Mouse (Mus musculus) neural tube, embryonic 13.5 days (tissue): Measurements from ENCODE around the gene Haus6. TPM values are rescaled to one million over a fixed set of nuclear protein-coding genes. Genes with fewer than 3 reads are reported as not detected.

Source experiments
- ATAC-seq: fragments of 200-750 bp; cut with Nextera tagmentation; 2 replicates; pipeline ENCODE4 v1.8.0; 2017; ENCODE audit warnings: low read depth, mild to moderate bottlenecking, moderate TSS enrichment, moderate library complexity
- H3K27ac ChIP-seq: fragments of 300-500 bp; sonication (generic); replicated peaks from 2 replicates; pipeline ENCODE4 v1.5.1; 2015; ENCODE audit warnings: moderate library complexity, mild to moderate bottlenecking, inconsistent platforms
- H3K27me3 ChIP-seq: fragments of 300-500 bp; sonication (generic); 2 replicates; pipeline ENCODE4 v1.6.1; 2015; ENCODE audit warnings: mild to moderate bottlenecking, inconsistent platforms
- H3K36me3 ChIP-seq: fragments of 300-500 bp; sonication (generic); 2 replicates; pipeline ENCODE4 v1.6.1; 2015; ENCODE audit warnings: mild to moderate bottlenecking, inconsistent platforms
- H3K4me1 ChIP-seq: fragments of 300-500 bp; sonication (generic); replicated peaks from 2 replicates; pipeline ENCODE4 v1.6.1; 2015; ENCODE audit warnings: inconsistent platforms
- H3K4me2 ChIP-seq: fragments of 300-500 bp; sonication (generic); 2 replicates; pipeline ENCODE4 v1.6.1; 2015; ENCODE audit warnings: inconsistent platforms, mild to moderate bottlenecking, moderate library complexity
- H3K4me3 ChIP-seq: fragments of 300-500 bp; sonication (generic); 2 replicates; pipeline ENCODE4 v1.5.1; 2015; ENCODE audit warnings: mild to moderate bottlenecking, inconsistent platforms
- H3K9ac ChIP-seq: fragments of 300-500 bp; sonication (generic); 2 replicates; pipeline ENCODE4 v1.6.1; 2015; ENCODE audit warnings: moderate library complexity, mild to moderate bottlenecking, inconsistent platforms
- H3K9me3 ChIP-seq: fragments of 300-500 bp; sonication (generic); 2 replicates; pipeline ENCODE4 v1.6.1; 2016; ENCODE audit warnings: inconsistent platforms
- WGBS: fragments of 180-500 bp; shearing (Covaris S2); methylation state at CpG from one replicate; pipeline ENCODE4 v1.1.7; 2015; 5-methylcytosine and 5-hydroxymethylcytosine counted together
- polyA plus RNA-seq: library from polyadenylated mRNA; unstranded; fragments of >200 nt; fragmentation: Nextera tagmentation; extraction: Ambion mirVana; gene quantifications from 2 replicates; pipeline ENCODE4 v1.2.1, GENCODE M21; 2015

The Haus6 gene
- polyA plus RNA-seq, 1 experiment from 2014 or later, result 7.8 TPM

GRCm38 (mm10) chr4:86533406-86534090 is 78.3 kb downstream of the Haus6 start:
- H3K36me3 ChIP-seq, result no peaks in the 10 kb centered on the region
- no peaks in the 10 kb centered on the region for H3K27me3 ChIP-seq
- H3K4me1 ChIP-seq, result 0 out of 2 replicates have a peak, but pooled peaks cover 4% of the 10 kb centered on the region
- no peak overlapping the region for H3K27ac ChIP-seq
- no peak overlapping the region for H3K4me3 ChIP-seq
- no peak overlapping the region for H3K9ac ChIP-seq
- H3K9me3 ChIP-seq, result 0 out of 2 replicates have a peak, but pooled peaks cover 5% of the 10 kb centered on the region
- H3K4me2 ChIP-seq, result no peak overlapping the region
- 63% methylated on average over 8 of the region's 8 CpGs for WGBS
- no peak for ATAC-seq

- Histone ChIP-seq H3K4me3 (no peak overlapping the region), H3K9me3 (no peaks in the 10 kb centered on the region), H3K4me1 (0 out of 2 replicates have a peak, but pooled peaks cover 4% of the 10 kb centered on the region), H3K27me3 (no peaks in the 10 kb centered on the region), H3K9ac (no peak overlapping the region), H3K36me3 (no peaks in the 10 kb centered on the region), H3K4me2 (no peak overlapping the region), H3K27ac (no peak overlapping the region)
- 74% methylated on average over 6 of the region's 6 CpGs for WGBS
- ATAC-seq, result no peak
Measured at GRCm38 (mm10) chr4:86529161-86529560, 82.7 kb downstream of the Haus6 start.

Other genes with a start within 250 kb of the Haus6 start
- gene Saxo1, start 53.7 kb downstream of the Haus6 start, polyA plus RNA-seq, result not detected in 2 replicates
- gene Rraga, start 36.4 kb downstream of the Haus6 start, polyA plus RNA-seq, result 108 and 113 TPM in 2 replicates
- gene Plin2, start 58.0 kb upstream of the Haus6 start, polyA plus RNA-seq, result 60.1 and 65.0 TPM in 2 replicates
- gene Dennd4c, start 136.5 kb upstream of the Haus6 start, polyA plus RNA-seq, result 3.2 and 5.8 TPM in 2 replicates
- gene Rps6, start 245.4 kb upstream of the Haus6 start, polyA plus RNA-seq, result 437 and 462 TPM in 2 replicates